Mouse (Mus musculus): Measurements from ENCODE around the gene H2-Aa.

- no peak for TF ChIP-seq POLR2A (IDR thresholded peaks at IDR 0.05; ENCODE audit: low read depth, low read length)
- TF ChIP-seq CTCF (IDR thresholded peaks at IDR 0.05; ENCODE audit: borderline replicate concordance, insufficient read depth, low read length), result no peak
Measured at GRCm38 (mm10) chr17:34263068-34263467, 24.6 kb downstream of the H2-Aa start.

All from embryonic fibroblast, embryonic 13.5 days (primary cell).